Mouse (Mus musculus): Measurements from ENCODE around the gene Celf6.

- TF ChIP-seq ZC3H11A (IDR thresholded peaks at IDR 0.05; ENCODE audit: borderline replicate concordance, low read depth, low read length) (no peak), CHD2 (IDR thresholded peaks at IDR 0.05; ENCODE audit: low read depth, low read length) (no peak), HCFC1 (IDR thresholded peaks at IDR 0.05; ENCODE audit: borderline replicate concordance, insufficient read depth, low read length) (no peak), ZNF384 (IDR thresholded peaks at IDR 0.05; ENCODE audit: low read depth, low read length) (no peak)
Measured at GRCm38 (mm10) chr9:59639936-59640335, 62.2 kb downstream of the Celf6 start.

All from ES-E14 (cell line).